Mouse (Mus musculus) G1E (cell line): ENCODE measurements around the gene Mrpl18. TPM values are rescaled to one million over a fixed set of nuclear protein-coding genes. Genes with fewer than 3 reads are reported as not detected.
"Not testable (repeated sequence)": the region's sequence is repeated elsewhere in the genome, so short reads cannot be mapped to it uniquely, and the experiment has no call there.

Experiments used
- ATAC-seq: 2 replicates; pipeline ENCODE4 v1.8.0; 2016; ENCODE audit warnings: mild to moderate bottlenecking; ENCODE audit not compliant: insufficient number of reproducible peaks, poor library complexity, low FRiP score, severe bottlenecking; ENCODE audit errors: extremely low read depth
- DNase-seq: peaks from one replicate; pipeline ENCODE4 v3.0.0; 2012; ENCODE audit warnings: low spot score
- H3K27me3 ChIP-seq: 2 replicates; pipeline ENCODE4 v1.6.1; 2012; ENCODE audit warnings: mild to moderate bottlenecking, low read length, inconsistent platforms; ENCODE audit not compliant: insufficient read depth
- H3K36me3 ChIP-seq: replicated peaks from 2 replicates; pipeline ENCODE3; 2012; ENCODE audit warnings: mild to moderate bottlenecking, inconsistent platforms
- H3K4me1 ChIP-seq: 2 replicates; pipeline ENCODE4 v1.6.1; 2012; ENCODE audit warnings: low read depth, low read length, inconsistent platforms, mixed read lengths; ENCODE audit not compliant: insufficient read depth
- H3K4me3 ChIP-seq: 2 replicates; pipeline ENCODE4 v1.5.1; 2012; ENCODE audit warnings: low read depth, mild to moderate bottlenecking, inconsistent platforms, low read length, moderate library complexity, mixed read lengths
- H3K9me3 ChIP-seq: replicated peaks from 2 replicates; pipeline ENCODE4 v1.6.1; 2012; ENCODE audit warnings: inconsistent platforms
- CTCF ChIP-seq: IDR thresholded peaks from 2 replicates; pipeline ENCODE4 v1.5.1; 2012; ENCODE audit warnings: low read depth, low read length, inconsistent platforms, mixed read lengths
- GATA1 ChIP-seq: IDR thresholded peaks from 2 replicates; pipeline ENCODE4 v1.6.1; 2012; ENCODE audit warnings: borderline replicate concordance, low read length, inconsistent platforms, mixed read lengths
- GATA2 ChIP-seq: IDR thresholded peaks from 2 replicates; pipeline ENCODE4 v1.6.1; 2012; ENCODE audit warnings: low read depth, low read length, inconsistent platforms, borderline replicate concordance
- POLR2AphosphoS5 ChIP-seq: IDR thresholded peaks from 2 replicates; pipeline ENCODE4 v1.6.1; 2012; ENCODE audit warnings: low read depth, low read length, inconsistent platforms; ENCODE audit not compliant: insufficient replicate concordance
- TAL1 ChIP-seq: conservative IDR thresholded peaks from 2 replicates; pipeline ENCODE4 v1.6.1; 2012; ENCODE audit warnings: low read depth, low read length, inconsistent platforms, mixed read lengths
- polyA plus RNA-seq: library from polyadenylated mRNA; stranded (reverse); fragments of >175 nt; gene quantifications from 2 replicates; pipeline ENCODE4 v1.2.3, GENCODE M21; 2012
- total RNA-seq, 2 experiments: library from RNA; stranded (forward) in 1 of 2; stranded (reverse) in 1 of 2; fragments of 200-1000 nt in 1 of 2; fragments of >200 nt in 1 of 2; fragmentation: Nextera tagmentation in 1 of 2; gene quantifications; 2 replicates each; pipeline ENCODE4 v1.2.3; 2014 to 2017

The Mrpl18 gene
- total and polyA plus RNA-seq, 3 experiments: 103 to 227 (median 114) TPM

DNA sequence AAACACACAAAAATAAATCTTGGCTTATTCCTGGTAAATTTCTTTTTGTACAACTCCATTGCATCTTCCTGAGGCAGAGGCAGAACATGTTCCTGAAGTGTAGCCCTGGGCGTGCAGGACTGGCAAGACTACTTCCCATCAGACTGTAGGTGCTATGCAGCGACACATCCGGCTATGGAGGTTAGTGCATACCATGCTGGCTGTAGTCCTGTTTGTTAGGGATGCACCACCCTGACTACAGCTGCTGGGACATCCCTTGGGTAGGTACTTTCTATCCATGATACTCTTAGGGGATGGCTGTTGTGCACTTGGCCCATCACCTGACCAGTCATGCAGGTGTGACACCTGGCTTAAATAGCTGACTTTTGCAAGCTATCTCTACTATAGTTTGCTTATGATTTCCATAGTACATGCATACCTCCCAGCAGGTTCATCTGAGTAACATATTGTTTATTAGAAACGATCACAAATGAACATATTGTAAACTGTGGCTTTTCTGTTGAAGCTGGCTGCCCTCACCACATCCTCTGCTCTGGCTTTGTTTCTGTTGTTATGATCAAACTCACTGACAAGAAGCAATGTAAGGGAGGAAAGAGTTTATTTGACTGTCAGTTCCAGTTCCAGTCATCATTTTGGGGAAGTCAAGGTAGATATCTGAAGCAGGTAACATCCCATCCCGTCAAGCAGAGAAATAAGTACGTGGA is 26.5 kb upstream of the Mrpl18 start:
- Histone ChIP-seq H3K9me3 (no peaks in the 10 kb centered on the region), H3K27me3 (peaks cover 3% of the 10 kb centered on the region; the same call in 1 of the 2 replicates), H3K36me3 (peaks cover 53% of the 10 kb centered on the region), H3K4me1 (peaks cover 6% of the 10 kb centered on the region), H3K4me3 (no peak overlapping the region)
- no peak for TF ChIP-seq GATA2
- no peak for TF ChIP-seq POLR2AphosphoS5
- TF ChIP-seq TAL1: no peak
- no peak for TF ChIP-seq CTCF
- no peak for TF ChIP-seq GATA1
- no peak for DNase-seq
- no peak for ATAC-seq

DNA sequence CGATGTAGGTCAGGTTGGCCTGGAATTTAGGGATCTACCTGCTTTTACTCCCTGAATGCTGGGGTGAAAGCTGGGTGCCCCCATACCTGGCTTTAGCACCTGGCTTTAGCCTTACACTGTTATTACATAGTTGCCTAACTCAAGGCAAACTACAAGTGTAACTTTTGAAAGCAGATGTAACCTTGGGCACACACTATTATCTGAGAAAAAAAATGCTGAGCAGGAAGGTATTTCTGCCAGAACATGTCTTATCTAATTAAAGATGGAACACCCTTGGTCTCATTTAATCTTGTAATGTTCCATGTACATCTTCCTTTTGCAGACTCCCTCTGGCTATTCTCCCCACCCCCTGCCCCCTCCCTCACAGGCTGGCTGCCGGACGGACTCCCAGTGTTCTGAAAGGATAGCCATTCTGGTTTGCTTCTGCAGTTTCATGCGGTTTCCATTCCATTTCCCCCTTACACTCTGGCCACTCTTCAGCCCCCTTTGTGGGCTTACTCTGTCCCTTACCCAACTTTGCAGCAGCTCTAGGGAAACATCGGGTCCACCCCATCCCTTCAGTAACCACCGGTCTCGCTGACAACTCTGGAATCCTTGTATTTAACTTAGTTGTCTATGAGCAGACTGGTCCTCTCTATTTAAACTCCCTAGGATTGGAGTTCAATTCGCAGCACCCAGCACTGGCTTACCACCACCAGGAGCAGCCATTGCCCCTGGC is 25.6 kb upstream of the Mrpl18 start:
- DNase-seq: no peak
- TF ChIP-seq TAL1 (no peak), GATA1 (no peak), GATA2 (no peak), POLR2AphosphoS5 (no peak), CTCF (no peak)
- Histone ChIP-seq H3K36me3 (peaks cover 47% of the 10 kb centered on the region), H3K27me3 (peaks cover 3% of the 10 kb centered on the region; the same call in 1 of the 2 replicates), H3K4me1 (peaks cover 6% of the 10 kb centered on the region), H3K4me3 (no peak overlapping the region), H3K9me3 (no peaks in the 10 kb centered on the region)
- ATAC-seq: no peak

DNA sequence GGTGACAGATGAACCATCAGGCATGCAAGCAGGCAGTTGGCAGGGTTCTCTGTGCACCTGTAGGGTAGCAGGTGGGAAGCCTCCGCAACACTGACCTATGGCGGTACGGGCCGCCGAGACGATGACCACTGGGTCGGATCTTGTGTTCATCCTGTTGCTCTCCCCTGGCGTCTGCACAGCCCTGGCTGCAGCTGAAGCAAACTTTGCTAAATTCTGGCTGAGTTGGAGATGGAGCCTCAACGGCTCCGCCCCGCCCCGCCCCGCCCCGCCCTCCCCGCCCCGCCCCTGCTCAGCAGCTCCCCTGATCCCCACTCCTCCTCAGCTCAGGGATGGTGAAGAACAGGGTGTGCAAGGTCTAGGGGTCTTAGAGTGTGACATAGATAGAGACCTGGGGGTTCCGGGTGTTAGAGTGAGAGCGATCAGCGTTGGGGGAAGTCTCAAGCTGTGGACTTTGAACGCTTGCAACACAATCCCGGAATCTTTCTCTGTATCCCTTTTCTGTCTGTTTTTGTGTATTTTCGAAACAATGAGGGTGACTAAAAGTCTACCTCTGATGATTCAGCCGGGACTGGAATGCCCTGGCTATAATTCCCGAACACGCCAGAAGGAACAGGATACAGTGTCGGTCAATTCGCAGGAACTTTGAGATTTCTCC is 24.1 kb upstream of the Mrpl18 start, which contains the start of gene Acat3:
Acat3 (minus strand) TSS at position 450 of the 655 bp plus-strand sequence.
- TF ChIP-seq TAL1 (no peak), CTCF (no peak), POLR2AphosphoS5 (no peak), GATA2 (no peak), GATA1 (no peak)
- Histone ChIP-seq H3K4me3 (no peak within 1 kb of the TSS; the same call in 1 of the 2 replicates), H3K27me3 (peaks cover 3% of the 10 kb centered on the region; the same call in 1 of the 2 replicates), H3K9me3 (no peaks in the 10 kb centered on the region), H3K36me3 (peaks cover 34% of the 10 kb centered on the region), H3K4me1 (peaks cover 6% of the 10 kb centered on the region)
- ATAC-seq (no peak), DNase-seq (no peak)

DNA sequence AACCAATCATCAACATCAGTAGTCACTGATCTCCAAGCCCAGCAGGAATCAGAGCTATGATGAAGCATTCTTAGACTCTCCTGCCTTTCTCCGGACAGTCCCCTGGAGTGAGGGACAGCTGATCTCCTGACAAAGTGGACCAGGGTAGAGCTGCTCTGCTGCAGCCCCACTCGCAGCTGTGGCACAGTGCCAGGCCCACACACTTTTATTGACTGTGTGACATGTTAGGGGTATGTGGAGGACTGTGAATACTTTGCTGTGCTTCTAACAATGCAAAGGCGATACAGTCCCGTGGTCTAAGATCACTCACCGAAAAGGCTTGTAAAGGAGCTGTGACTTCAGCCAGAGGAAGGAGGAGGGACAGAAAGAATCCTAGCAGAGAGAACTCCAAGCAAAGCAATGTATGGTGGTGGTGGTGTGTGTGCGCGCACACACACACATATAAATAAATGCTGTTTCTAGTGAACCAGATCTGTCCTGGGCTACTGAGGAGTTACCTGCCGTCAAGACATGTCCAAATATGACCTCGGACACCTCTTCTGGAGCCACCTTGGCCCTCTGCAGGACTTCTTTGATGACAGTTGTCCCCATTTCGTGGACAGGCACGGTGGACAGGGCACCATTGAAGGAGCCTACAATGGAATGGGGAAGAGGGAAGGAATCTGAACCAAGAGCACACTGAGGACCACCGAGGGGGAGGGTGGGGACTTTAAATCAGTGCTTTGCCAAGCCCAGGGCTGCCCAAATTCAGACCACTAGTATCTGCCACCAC is 23.4 kb upstream of the Mrpl18 start:
- peaks cover 27% of the 10 kb centered on the region for H3K36me3 ChIP-seq
- not testable (repeated sequence) for H3K4me1 ChIP-seq, DNase-seq, H3K27me3 ChIP-seq, H3K9me3 ChIP-seq, H3K4me3 ChIP-seq, ATAC-seq

DNA sequence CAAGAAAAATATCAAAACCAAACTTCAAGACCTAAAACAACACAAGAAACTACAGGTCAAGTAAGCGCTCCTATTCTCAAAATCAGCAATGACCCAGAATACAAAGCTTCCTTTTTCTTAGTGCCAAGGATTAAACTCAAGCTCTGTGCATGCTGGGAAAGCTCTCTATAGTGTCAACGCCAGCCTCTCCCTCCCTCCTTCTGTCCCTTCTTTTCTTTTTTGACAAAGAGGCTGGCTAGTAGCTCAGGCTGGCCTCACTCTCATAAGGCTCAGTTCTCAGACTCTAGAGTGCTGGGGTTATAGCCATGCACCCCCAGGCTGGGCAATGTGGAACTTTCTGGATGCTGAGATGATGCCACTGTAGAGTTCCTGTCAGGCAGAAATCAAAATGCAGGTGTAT is 21.9 kb upstream of the Mrpl18 start:
- no peak for TF ChIP-seq POLR2AphosphoS5
- no peak for TF ChIP-seq TAL1
- no peak for TF ChIP-seq GATA2
- no peak for TF ChIP-seq GATA1
- TF ChIP-seq CTCF: no peak
- H3K4me1 ChIP-seq: peaks cover 6% of the 10 kb centered on the region

More for the DNA sequence above, 21.9 kb upstream of the Mrpl18 start:
- no peaks in the 10 kb centered on the region for H3K9me3 ChIP-seq
- H3K27me3 ChIP-seq: peaks cover 3% of the 10 kb centered on the region; the same call in 1 of the 2 replicates
- no peak for ATAC-seq
- H3K36me3 ChIP-seq: peaks cover 14% of the 10 kb centered on the region
- no peak for DNase-seq
- H3K4me3 ChIP-seq: no peak overlapping the region
